Mouse (Mus musculus): ENCODE results near the gene Brpf1. TPM values are rescaled to one million over a fixed set of nuclear protein-coding genes. Genes with fewer than 3 reads are reported as not detected.

Gene Brpf1
- polyA plus RNA-seq, 1 experiment, result 16.6 TPM

DNA sequence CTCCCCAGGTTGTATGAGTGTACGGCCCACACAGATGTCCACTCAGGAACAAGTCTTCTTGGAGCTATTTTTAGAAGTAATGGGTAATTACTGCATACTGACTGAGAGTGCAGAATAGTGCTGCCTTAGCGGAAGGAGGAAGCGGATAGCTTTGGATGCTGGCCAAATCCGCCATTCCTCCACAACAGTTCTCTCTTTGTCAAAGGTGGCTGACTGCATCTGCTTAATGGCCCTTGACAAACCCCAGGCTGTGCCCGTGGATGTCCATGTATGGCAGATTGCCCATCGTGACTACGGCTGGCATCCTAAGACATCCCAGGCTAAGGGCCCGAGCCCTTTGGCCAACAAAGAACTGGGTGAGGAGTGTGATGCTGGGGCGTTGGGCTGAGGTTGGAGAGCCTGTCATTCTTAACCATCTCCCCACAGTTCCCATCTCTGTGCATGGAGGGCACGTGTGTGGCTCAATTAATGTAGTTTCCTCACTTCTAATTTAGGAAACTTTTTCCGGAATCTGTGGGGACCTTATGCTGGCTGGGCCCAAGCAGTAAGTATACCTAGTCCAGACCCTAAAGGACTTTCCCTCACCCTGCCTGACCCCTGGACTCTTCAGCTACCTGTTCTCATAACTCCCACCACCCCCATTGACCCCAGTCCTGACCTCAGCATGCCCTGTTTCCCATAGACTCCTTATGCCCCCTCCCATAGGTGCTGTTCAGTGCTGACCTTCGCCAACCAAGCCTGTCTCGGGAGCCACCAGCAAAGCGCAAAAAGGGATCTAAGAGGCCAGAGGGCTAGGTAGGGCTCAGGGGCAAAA lies 26.4 kb downstream of the Brpf1 start:
- TF ChIP-seq GATA1 (IDR thresholded peaks at IDR 0.05; ENCODE audit: borderline replicate concordance, low read length) (no peak), FLI1 (IDR thresholded peaks at IDR 0.05; ENCODE audit: low read length) (no peak)
- Histone ChIP-seq H3K4me3 (replicated peaks) (no peak overlapping the region), H3K36me3 (replicated peaks; ENCODE audit: low read length) (peaks cover 90% of the 10 kb centered on the region), H3K4me1 (peaks cover 54% of the 10 kb centered on the region), H3K27me3 (replicated peaks) (no peaks in the 10 kb centered on the region), H3K9me3 (no peaks in the 10 kb centered on the region)

GRCm38 (mm10) chr6:113334216-113334615 lies 27.3 kb downstream of the Brpf1 start:
- Histone ChIP-seq H3K9me3 (no peaks in the 10 kb centered on the region), H3K27me3 (replicated peaks) (peaks cover 1% of the 10 kb centered on the region), H3K36me3 (replicated peaks; ENCODE audit: low read length) (peaks cover 90% of the 10 kb centered on the region), H3K4me3 (replicated peaks) (no peak overlapping the region), H3K4me1 (peaks cover 48% of the 10 kb centered on the region)
- TF ChIP-seq FLI1 (IDR thresholded peaks at IDR 0.05; ENCODE audit: low read length) (no peak), GATA1 (IDR thresholded peaks at IDR 0.05; ENCODE audit: borderline replicate concordance, low read length) (no peak)

- TF ChIP-seq FLI1 (IDR thresholded peaks at IDR 0.05; ENCODE audit: low read length) (no peak), GATA1 (IDR thresholded peaks at IDR 0.05; ENCODE audit: borderline replicate concordance, low read length) (no peak)
- no peaks in the 10 kb centered on the region for H3K9me3 ChIP-seq
- no peak overlapping the region for H3K4me3 ChIP-seq (replicated peaks)
- H3K27me3 ChIP-seq (replicated peaks), result peaks cover 5% of the 10 kb centered on the region
- H3K36me3 ChIP-seq (replicated peaks; ENCODE audit: low read length), result peaks cover 86% of the 10 kb centered on the region
- H3K4me1 ChIP-seq, result peaks cover 48% of the 10 kb centered on the region
Observed at GRCm38 (mm10) chr6:113336852-113337620, 30.1 kb downstream of the Brpf1 start.

DNA sequence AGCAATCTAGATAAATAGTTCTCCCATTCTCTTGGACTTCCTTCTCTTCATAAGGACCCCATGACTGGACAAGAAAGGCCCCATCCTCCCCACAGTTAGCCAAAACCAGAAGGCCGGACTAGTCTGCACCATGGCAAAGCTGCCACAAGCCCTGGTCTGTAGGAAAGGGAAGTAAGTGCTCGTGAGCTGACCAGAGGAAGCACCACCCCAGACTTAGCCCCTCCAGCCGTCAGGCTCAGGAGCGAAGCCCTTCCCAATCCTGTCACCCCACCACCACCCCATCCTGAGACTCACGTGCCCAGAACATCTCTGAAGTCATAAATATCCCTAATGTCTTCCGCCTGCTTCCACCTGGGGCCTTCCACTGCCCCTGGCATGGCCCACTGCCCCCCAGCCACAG lies 34.6 kb downstream of the Brpf1 start:
- Histone ChIP-seq H3K9me3 (no peaks in the 10 kb centered on the region), H3K4me3 (replicated peaks) (peak overlapping the region; percentile 51), H3K36me3 (replicated peaks; ENCODE audit: low read length) (peaks cover 43% of the 10 kb centered on the region), H3K27me3 (replicated peaks) (peaks cover 28% of the 10 kb centered on the region), H3K4me1 (peaks cover 71% of the 10 kb centered on the region)
- no peak for TF ChIP-seq GATA1 (IDR thresholded peaks at IDR 0.05; ENCODE audit: borderline replicate concordance, low read length)
- TF ChIP-seq FLI1 (IDR thresholded peaks at IDR 0.05; ENCODE audit: low read length), result no peak

- Histone ChIP-seq H3K4me3 (replicated peaks) (peak overlapping the region; percentile 62), H3K4me1 (peaks cover 67% of the 10 kb centered on the region), H3K27me3 (replicated peaks) (peaks cover 28% of the 10 kb centered on the region), H3K9me3 (no peaks in the 10 kb centered on the region), H3K36me3 (replicated peaks; ENCODE audit: low read length) (peaks cover 37% of the 10 kb centered on the region)
- TF ChIP-seq FLI1 (IDR thresholded peaks at IDR 0.05; ENCODE audit: low read length) (no peak), GATA1 (IDR thresholded peaks at IDR 0.05; ENCODE audit: borderline replicate concordance, low read length) (no peak)
Observed at GRCm38 (mm10) chr6:113342297-113342696, 35.4 kb downstream of the Brpf1 start.

DNA sequence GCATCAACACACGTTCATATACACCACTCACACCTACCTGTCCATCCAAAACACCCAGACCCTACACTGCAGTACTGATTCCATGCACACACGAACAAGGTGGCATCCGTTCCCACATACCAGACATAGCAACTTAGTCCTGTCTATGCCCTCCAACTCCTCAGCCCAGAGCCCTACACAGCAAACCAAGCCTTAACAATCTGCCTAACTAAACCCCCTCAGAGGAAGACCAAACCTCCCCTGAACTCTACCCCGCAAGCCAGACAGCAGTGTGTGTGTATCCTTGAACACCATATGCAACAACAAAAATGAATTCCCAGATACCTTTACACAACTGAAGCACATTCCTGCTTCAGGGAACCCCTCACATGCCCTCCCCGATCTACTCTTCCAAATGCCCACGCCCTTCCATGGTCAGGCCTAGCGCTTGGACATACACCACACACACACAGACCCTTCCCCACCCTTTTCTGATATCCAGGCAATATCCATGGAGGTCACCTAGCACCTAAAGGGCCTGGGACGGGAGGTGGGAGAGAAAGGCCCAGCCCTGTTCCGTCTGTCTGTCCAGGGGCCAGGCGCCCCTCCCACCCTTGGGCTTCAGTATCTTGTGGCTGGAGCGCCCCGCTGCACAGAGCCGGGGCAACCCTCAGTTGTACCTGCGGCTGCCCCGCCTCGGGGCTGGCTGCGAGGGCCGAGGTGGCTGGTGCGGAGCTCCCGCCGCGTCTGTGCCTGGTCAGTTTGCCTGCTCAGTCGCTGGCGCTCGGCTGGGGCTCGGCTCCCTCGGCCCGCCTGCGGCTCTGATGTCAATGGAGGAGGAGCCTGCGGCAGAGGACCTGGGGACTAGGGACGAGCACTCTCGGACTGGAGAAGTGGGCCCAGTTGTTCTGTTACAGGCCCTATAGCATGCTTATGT lies 36.5 kb downstream of the Brpf1 start, which contains the start of gene Camk1:
Gene Camk1, minus strand, starts transcription at position 808 of the 916 bp plus-strand sequence.
- TF ChIP-seq GATA1 (IDR thresholded peaks at IDR 0.05; ENCODE audit: borderline replicate concordance, low read length), result no peak
- no peak for TF ChIP-seq FLI1 (IDR thresholded peaks at IDR 0.05; ENCODE audit: low read length)
- H3K4me3 ChIP-seq (replicated peaks), result peak within 1 kb of the TSS; percentile 90
- H3K9me3 ChIP-seq, result no peaks in the 10 kb centered on the region
- H3K27me3 ChIP-seq (replicated peaks), result peaks cover 28% of the 10 kb centered on the region
- peaks cover 26% of the 10 kb centered on the region for H3K36me3 ChIP-seq (replicated peaks; ENCODE audit: low read length)
- H3K4me1 ChIP-seq, result peaks cover 59% of the 10 kb centered on the region

DNA sequence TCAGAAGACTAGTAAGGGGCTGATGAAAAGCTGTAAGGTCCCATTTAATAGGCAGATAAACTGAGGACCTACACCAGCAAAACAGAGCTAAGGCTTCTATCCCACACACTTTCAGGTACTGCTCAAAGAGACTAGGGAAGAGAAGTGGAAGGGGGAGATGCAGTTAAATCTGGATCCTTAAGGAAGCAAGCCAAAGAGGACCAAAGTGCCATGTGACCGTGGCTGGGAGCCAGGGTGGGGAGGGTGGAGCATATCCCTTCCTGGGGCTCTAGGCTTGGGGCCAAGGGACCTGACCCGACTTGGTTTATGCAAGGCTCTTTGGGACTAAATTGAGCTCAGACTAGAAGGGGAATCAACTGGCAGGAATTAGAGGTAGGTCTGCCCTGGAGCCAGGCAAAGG lies 37.4 kb downstream of the Brpf1 start:
- Histone ChIP-seq H3K27me3 (replicated peaks) (peaks cover 26% of the 10 kb centered on the region), H3K4me3 (replicated peaks) (no peak overlapping the region), H3K36me3 (replicated peaks; ENCODE audit: low read length) (peaks cover 17% of the 10 kb centered on the region), H3K9me3 (no peaks in the 10 kb centered on the region), H3K4me1 (peaks cover 55% of the 10 kb centered on the region)
- TF ChIP-seq FLI1 (IDR thresholded peaks at IDR 0.05; ENCODE audit: low read length) (no peak), GATA1 (IDR thresholded peaks at IDR 0.05; ENCODE audit: borderline replicate concordance, low read length) (no peak)

DNA sequence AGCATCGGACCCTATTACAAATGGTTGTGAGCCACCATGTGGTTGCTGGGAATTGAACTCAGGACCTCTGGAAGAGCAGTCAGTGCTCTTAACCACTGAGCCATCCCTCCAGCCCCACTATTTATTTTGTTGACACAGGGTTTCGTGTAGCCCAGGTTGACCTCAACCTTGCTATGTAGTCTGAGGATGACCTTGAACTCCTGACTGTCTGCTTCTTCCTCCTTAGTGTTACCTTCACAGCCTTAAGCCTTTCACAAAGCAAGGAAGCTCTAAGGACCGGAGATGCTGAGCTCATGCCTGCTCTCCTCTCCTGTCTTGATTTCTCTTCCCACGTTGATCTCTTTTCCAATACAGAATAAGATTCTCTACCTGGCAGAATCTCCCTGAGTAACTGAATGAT lies 40.0 kb downstream of the Brpf1 start:
- no peaks in the 10 kb centered on the region for H3K9me3 ChIP-seq
- H3K27me3 ChIP-seq (replicated peaks), result peaks cover 23% of the 10 kb centered on the region
- no peaks in the 10 kb centered on the region for H3K36me3 ChIP-seq (replicated peaks; ENCODE audit: low read length)
- peaks cover 38% of the 10 kb centered on the region for H3K4me1 ChIP-seq
- no peak overlapping the region for H3K4me3 ChIP-seq (replicated peaks)
- no peak for TF ChIP-seq FLI1 (IDR thresholded peaks at IDR 0.05; ENCODE audit: low read length)
- no peak for TF ChIP-seq GATA1 (IDR thresholded peaks at IDR 0.05; ENCODE audit: borderline replicate concordance, low read length)

- H3K4me3 ChIP-seq (replicated peaks), result no peak overlapping the region
- peaks cover 18% of the 10 kb centered on the region for H3K4me1 ChIP-seq
- TF ChIP-seq GATA1 (IDR thresholded peaks at IDR 0.05; ENCODE audit: borderline replicate concordance, low read length), result no peak
- TF ChIP-seq FLI1 (IDR thresholded peaks at IDR 0.05; ENCODE audit: low read length), result no peak
- H3K36me3 ChIP-seq (replicated peaks; ENCODE audit: low read length), result no peaks in the 10 kb centered on the region
- peaks cover 4% of the 10 kb centered on the region for H3K27me3 ChIP-seq (replicated peaks)
- H3K9me3 ChIP-seq, result no peaks in the 10 kb centered on the region
Observed at GRCm38 (mm10) chr6:113350538-113350937, 43.6 kb downstream of the Brpf1 start.

Measured in megakaryocyte, embryonic 14.5 days (primary cell).